Mouse (Mus musculus) C3H10T1/2 (cell line): ENCODE data around the gene Cavin2. TPM values are rescaled to one million over a fixed set of nuclear protein-coding genes. Genes with fewer than 3 reads are reported as not detected.

Source experiments
- polyA plus RNA-seq, 2 experiments: library from polyadenylated mRNA; unstranded; fragments of >200 nt; fragmentation: generic; extraction: Trizol; gene quantifications; one replicate each; pipeline ENCODE4 v1.2.1; 2012; ENCODE audit warnings: missing spikeins in 2 of 2

The Cavin2 gene
- polyA plus RNA-seq = 10 to 100 TPM in 1 of 2 experiments, 1 to 10 TPM in 1; 1.6 to 15.5 TPM

GRCm38 (mm10) chr1:51288755-51289619, at the start of gene Cavin2:
TSS of gene Cavin2 (plus strand) at chr1:51289126.

Other genes with a start within 250 kb of the Cavin2 start
- gene Nabp1, start 189.3 kb downstream of the Cavin2 start, polyA plus RNA-seq = 1 to 10 TPM in 1 of 2 experiments, under 1 TPM in 1; 0.37 to 2.4 TPM